Mouse (Mus musculus): Measurements from ENCODE around the gene Cog4. TPM values are rescaled to one million over a fixed set of nuclear protein-coding genes. Genes with fewer than 3 reads are reported as not detected.

The Cog4 gene
- total and polyA plus RNA-seq, 2 experiments from 2014 or later, result 39.5 to 51.6 TPM

- DNase-seq (ENCODE audit: low spot score) (no peak), ATAC-seq (no peak)
- TF ChIP-seq CTCF (IDR thresholded peaks at IDR 0.05; ENCODE audit: low read depth), result no peak
- no peaks in the 10 kb centered on the region for H3K4me1 ChIP-seq (ENCODE audit: insufficient read depth, low read length)
- no peak overlapping the region for H3K4me2 ChIP-seq (ENCODE audit: low read depth, low read length)
- H3K4me3 ChIP-seq (ENCODE audit: low read length), result no peak overlapping the region
- no peak overlapping the region for H3K27ac ChIP-seq
- 83% methylated on average over 16 of the region's 16 CpGs for WGBS
- no peaks in the 10 kb centered on the region for H3K27me3 ChIP-seq (ENCODE audit: insufficient read depth, low read length)
- no peak overlapping the region for H3K9ac ChIP-seq (replicated peaks; ENCODE audit: low read length)
- peaks cover 10% of the 10 kb centered on the region; the same call in 1 of the 2 replicates for H3K36me3 ChIP-seq (ENCODE audit: insufficient read depth, low read length)
- no peaks in the 10 kb centered on the region for H3K9me3 ChIP-seq (ENCODE audit: low read length)
These were observed 42.5 kb downstream of the Cog4 start for GRCm38 (mm10) chr8:110888860-110889259.

GRCm38 (mm10) chr8:110889904-110890470 is 43.6 kb downstream of the Cog4 start:
- no peak for TF ChIP-seq CTCF (IDR thresholded peaks at IDR 0.05; ENCODE audit: low read depth)
- 67% methylated on average over 12 of the region's 12 CpGs for WGBS

GRCm38 (mm10) chr8:110892040-110892439 is 45.6 kb downstream of the Cog4 start:
- Histone ChIP-seq H3K4me3 (ENCODE audit: low read length) (no peak overlapping the region), H3K9me3 (ENCODE audit: low read length) (no peaks in the 10 kb centered on the region), H3K27me3 (ENCODE audit: insufficient read depth, low read length) (no peaks in the 10 kb centered on the region), H3K9ac (replicated peaks; ENCODE audit: low read length) (no peak overlapping the region), H3K4me2 (ENCODE audit: low read depth, low read length) (no peak overlapping the region), H3K27ac (no peak overlapping the region), H3K36me3 (ENCODE audit: insufficient read depth, low read length) (peaks cover 3% of the 10 kb centered on the region; the same call in 1 of the 2 replicates), H3K4me1 (ENCODE audit: insufficient read depth, low read length) (no peaks in the 10 kb centered on the region)
- WGBS, result 88% methylated on average over 7 of the region's 7 CpGs
- ATAC-seq, result no peak
- DNase-seq (ENCODE audit: low spot score), result no peak
- TF ChIP-seq CTCF (IDR thresholded peaks at IDR 0.05; ENCODE audit: low read depth), result no peak

More at GRCm38 (mm10) chr8:110889904-110890470, 43.6 kb downstream of the Cog4 start:
- no peak overlapping the region for H3K4me2 ChIP-seq (ENCODE audit: low read depth, low read length)
- 0 out of 2 replicates have a peak, but pooled peaks have one; percentile 32 for ATAC-seq
- no peak for DNase-seq (ENCODE audit: low spot score)
- no peak overlapping the region for H3K9ac ChIP-seq (replicated peaks; ENCODE audit: low read length)
- peaks cover 3% of the 10 kb centered on the region; the same call in 1 of the 2 replicates for H3K36me3 ChIP-seq (ENCODE audit: insufficient read depth, low read length)
- H3K27ac ChIP-seq, result no peak overlapping the region
- no peak overlapping the region for H3K4me3 ChIP-seq (ENCODE audit: low read length)
- H3K9me3 ChIP-seq (ENCODE audit: low read length), result no peaks in the 10 kb centered on the region
- no peaks in the 10 kb centered on the region for H3K27me3 ChIP-seq (ENCODE audit: insufficient read depth, low read length)
- no peaks in the 10 kb centered on the region for H3K4me1 ChIP-seq (ENCODE audit: insufficient read depth, low read length)

GRCm38 (mm10) chr8:110892913-110893312 is 46.5 kb downstream of the Cog4 start:
- ATAC-seq, result no peak
- no peak overlapping the region for H3K27ac ChIP-seq
- H3K36me3 ChIP-seq (ENCODE audit: insufficient read depth, low read length), result peaks cover 3% of the 10 kb centered on the region; the same call in 1 of the 2 replicates
- no peak overlapping the region for H3K9ac ChIP-seq (replicated peaks; ENCODE audit: low read length)
- no peak for DNase-seq (ENCODE audit: low spot score)
- H3K4me1 ChIP-seq (ENCODE audit: insufficient read depth, low read length), result no peaks in the 10 kb centered on the region
- H3K4me3 ChIP-seq (ENCODE audit: low read length), result no peak overlapping the region
- no peaks in the 10 kb centered on the region for H3K27me3 ChIP-seq (ENCODE audit: insufficient read depth, low read length)
- H3K9me3 ChIP-seq (ENCODE audit: low read length), result no peaks in the 10 kb centered on the region
- H3K4me2 ChIP-seq (ENCODE audit: low read depth, low read length), result no peak overlapping the region
- WGBS, result 97% methylated on average over 2 of the region's 2 CpGs
- TF ChIP-seq CTCF (IDR thresholded peaks at IDR 0.05; ENCODE audit: low read depth), result no peak

- no peak for TF ChIP-seq CTCF (IDR thresholded peaks at IDR 0.05; ENCODE audit: low read depth)
- H3K9ac ChIP-seq (replicated peaks; ENCODE audit: low read length), result no peak overlapping the region
- H3K4me2 ChIP-seq (ENCODE audit: low read depth, low read length), result no peak overlapping the region
- WGBS, result 83% methylated on average over 10 of the region's 10 CpGs
- ATAC-seq, result no peak
- no peaks in the 10 kb centered on the region for H3K4me1 ChIP-seq (ENCODE audit: insufficient read depth, low read length)
- DNase-seq (ENCODE audit: low spot score), result no peak
- H3K27me3 ChIP-seq (ENCODE audit: insufficient read depth, low read length), result no peaks in the 10 kb centered on the region
- no peak overlapping the region for H3K27ac ChIP-seq
- no peaks in the 10 kb centered on the region for H3K9me3 ChIP-seq (ENCODE audit: low read length)
- no peak overlapping the region for H3K4me3 ChIP-seq (ENCODE audit: low read length)
- peaks cover 9% of the 10 kb centered on the region; the same call in 1 of the 2 replicates for H3K36me3 ChIP-seq (ENCODE audit: insufficient read depth, low read length)
These were observed 48.5 kb downstream of the Cog4 start for GRCm38 (mm10) chr8:110894851-110895250.

- Histone ChIP-seq H3K4me2 (ENCODE audit: low read depth, low read length) (no peak overlapping the region), H3K9me3 (ENCODE audit: low read length) (no peaks in the 10 kb centered on the region), H3K4me3 (ENCODE audit: low read length) (no peak overlapping the region), H3K36me3 (ENCODE audit: insufficient read depth, low read length) (peaks cover 6% of the 10 kb centered on the region; the same call in 1 of the 2 replicates), H3K4me1 (ENCODE audit: insufficient read depth, low read length) (no peaks in the 10 kb centered on the region), H3K9ac (replicated peaks; ENCODE audit: low read length) (no peak overlapping the region), H3K27me3 (ENCODE audit: insufficient read depth, low read length) (no peaks in the 10 kb centered on the region), H3K27ac (no peak overlapping the region)
- WGBS, result 83% methylated on average over 9 of the region's 9 CpGs
- ATAC-seq, result no peak
- DNase-seq (ENCODE audit: low spot score), result no peak
- TF ChIP-seq CTCF (IDR thresholded peaks at IDR 0.05; ENCODE audit: low read depth), result no peak
These were observed 48.9 kb downstream of the Cog4 start for GRCm38 (mm10) chr8:110895254-110895653.

GRCm38 (mm10) chr8:110895812-110896211 is 49.4 kb downstream of the Cog4 start:
- Histone ChIP-seq H3K4me2 (ENCODE audit: low read depth, low read length) (no peak overlapping the region), H3K4me3 (ENCODE audit: low read length) (no peak overlapping the region), H3K4me1 (ENCODE audit: insufficient read depth, low read length) (no peaks in the 10 kb centered on the region), H3K27ac (no peak overlapping the region), H3K9me3 (ENCODE audit: low read length) (no peaks in the 10 kb centered on the region), H3K9ac (replicated peaks; ENCODE audit: low read length) (no peak overlapping the region), H3K36me3 (ENCODE audit: insufficient read depth, low read length) (peaks cover 6% of the 10 kb centered on the region; the same call in 1 of the 2 replicates), H3K27me3 (ENCODE audit: insufficient read depth, low read length) (no peaks in the 10 kb centered on the region)
- TF ChIP-seq CTCF (IDR thresholded peaks at IDR 0.05; ENCODE audit: low read depth), result no peak
- WGBS, result 95% methylated on average over 13 of the region's 13 CpGs
- ATAC-seq (no peak), DNase-seq (ENCODE audit: low spot score) (no peak)
